Mouse (Mus musculus) right cerebral cortex, adult 18-20 months (tissue): ENCODE data around the gene Pms1.
A peak's percentile ranks its signal among the peaks of the same experiment; 100 is the strongest.
"Not testable (repeated sequence)": the region's sequence is repeated elsewhere in the genome, so short reads cannot be mapped to it uniquely, and the experiment has no call there.

Experiments used
- DNase-seq: peaks from one replicate; pipeline ENCODE4 v3.0.0; 2022; ENCODE audit warnings: mixed read lengths

Gene Pms1

DNA sequence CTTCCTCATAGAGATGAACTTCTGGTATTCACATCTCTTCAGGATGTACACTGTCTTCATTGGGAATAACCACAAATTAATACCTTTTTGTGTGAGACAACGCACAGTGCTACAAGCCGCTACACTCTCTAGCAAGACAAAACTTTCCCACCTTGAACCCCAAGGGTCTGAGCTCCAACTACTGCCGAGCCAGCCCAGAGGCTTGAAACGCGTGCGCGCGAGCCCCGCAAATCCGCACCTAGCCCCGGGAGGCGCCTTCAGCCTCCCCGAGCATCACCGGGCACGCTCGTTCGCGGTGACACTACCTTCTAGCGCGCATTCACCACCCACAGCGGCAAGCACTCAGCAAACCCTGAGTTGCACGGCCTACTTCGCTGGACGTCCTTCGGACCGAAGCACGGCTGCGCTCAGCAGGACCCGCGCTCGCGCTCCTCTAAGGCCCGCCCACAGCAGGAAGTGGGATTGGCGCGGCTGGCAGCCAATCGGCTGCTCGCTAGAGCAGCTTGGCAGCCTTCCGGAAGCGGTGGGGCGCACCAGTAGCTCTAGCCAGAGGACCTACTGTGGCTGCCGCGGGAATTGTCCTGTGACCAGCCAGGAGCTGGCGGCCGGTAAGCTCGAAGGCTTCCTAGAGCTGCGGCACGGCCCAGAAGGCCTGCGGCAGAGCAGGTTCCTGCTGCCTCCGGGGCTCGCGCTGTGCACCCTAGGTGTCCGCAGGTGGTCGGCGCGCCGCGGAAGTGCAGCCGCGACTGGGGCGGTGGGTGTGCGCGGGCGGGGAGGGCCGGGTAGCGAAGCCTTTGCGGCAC is at the start of gene Pms1, which contains the start of the genes Ormdl1 and Gm28778:
Pms1 (minus strand) TSS at position 438 of the 803 bp plus-strand sequence.
Ormdl1 (plus strand) TSS at position 515 of the 803 bp plus-strand sequence.
Gm28778 (plus strand) TSS at position 531 of the 803 bp plus-strand sequence.
- peak; percentile 96 for DNase-seq

DNA sequence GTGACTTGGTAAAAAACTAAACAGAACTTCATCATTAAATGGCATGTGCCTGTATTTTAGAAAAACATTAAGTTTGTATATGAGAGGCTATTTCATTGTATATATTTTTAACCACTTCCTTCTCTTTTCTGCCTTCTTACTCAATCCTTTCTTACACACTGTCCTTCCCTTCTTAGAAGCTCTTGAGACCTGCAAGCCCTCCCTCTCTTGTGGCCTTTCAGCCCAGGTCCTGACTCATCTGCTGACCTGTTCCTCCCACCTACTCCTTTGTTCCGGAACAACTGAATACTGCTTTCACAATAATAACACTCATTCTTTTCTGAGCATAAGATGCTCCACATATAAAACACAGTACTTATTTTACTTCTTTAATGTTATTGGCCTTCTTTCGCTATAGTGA is 44.3 kb upstream of the Pms1 start:
- no peak for DNase-seq

DNA sequence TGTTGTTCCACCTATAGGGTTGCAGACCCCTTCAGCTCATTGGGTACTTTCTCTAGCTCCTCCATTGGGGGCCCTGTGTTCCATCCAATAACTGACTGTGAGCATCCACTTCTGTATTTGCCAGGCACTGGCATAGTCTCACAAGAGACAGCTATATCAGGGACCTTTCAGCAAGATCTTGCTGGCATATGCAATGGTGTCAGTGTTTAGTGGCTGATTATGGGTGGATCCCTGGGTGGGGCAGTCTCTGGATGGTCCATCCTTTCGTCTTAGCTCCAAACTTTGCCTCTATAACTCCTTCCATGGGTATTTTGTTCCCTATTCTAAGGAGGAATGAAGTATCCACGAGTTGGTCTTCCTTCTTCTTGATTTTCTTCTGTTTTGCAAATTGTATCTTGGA is 40.6 kb upstream of the Pms1 start:
- not testable (repeated sequence) for DNase-seq

DNA sequence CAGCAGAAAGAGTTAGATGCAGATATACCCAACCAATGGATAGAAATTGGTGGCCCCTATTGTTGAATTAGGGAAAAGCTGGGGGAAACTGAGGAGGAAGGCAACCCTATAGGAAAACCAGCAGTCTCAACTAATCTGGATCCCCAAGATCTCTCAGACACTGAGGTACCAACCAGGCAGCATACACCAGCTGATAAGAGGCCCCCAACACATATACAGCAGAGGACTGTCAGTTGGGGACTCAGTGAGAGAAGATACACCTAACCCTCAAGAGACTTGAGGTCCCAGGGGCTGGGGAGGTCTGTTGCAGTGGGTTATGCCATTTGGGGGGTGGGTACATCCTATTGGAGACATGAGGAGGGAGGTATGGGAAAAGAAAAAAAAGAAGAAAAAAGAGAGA is 38.6 kb upstream of the Pms1 start:
- DNase-seq = no peak

DNA sequence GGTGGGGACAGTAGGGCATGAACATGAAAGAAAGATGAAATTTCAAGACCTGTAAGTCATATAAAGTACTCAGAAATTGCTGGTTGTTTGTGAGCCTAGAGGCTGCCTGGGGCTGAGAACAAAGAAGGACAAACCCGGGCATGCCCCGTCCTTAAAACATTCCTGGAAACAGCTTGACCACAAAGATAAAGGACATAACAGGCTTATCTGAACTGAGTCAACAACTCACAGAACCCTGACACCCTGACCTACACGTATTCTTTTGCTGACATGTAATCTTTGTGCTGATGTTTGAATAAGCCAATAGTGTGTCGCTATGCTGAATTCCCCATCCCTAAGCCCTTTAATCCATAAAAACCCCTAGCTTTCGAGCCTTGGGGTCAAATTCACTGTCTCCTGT is 36.7 kb upstream of the Pms1 start:
- DNase-seq = not testable (repeated sequence)

- no peak for DNase-seq
Measured at GRCm38 (mm10) chr1:53324827-53325494, 28.1 kb upstream of the Pms1 start.

DNA sequence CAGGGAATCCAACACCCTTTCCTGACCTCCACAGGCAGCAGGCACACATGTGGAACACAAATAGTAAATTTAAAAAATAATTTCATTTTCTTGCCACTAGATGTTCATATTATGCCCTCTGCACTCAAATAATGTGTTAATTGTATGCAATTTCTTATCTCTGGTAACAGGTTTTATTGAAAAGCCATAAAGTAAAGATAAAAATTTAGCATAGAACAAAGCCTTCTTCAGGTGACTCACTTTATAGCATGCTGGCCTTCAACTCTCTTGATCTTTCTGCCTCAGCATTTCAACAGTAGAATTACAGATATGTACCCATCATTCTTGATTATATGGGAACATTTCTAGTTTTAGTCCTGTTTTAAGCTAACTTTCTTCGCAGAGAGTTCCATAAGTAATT is 27.5 kb upstream of the Pms1 start:
- DNase-seq = no peak

DNA sequence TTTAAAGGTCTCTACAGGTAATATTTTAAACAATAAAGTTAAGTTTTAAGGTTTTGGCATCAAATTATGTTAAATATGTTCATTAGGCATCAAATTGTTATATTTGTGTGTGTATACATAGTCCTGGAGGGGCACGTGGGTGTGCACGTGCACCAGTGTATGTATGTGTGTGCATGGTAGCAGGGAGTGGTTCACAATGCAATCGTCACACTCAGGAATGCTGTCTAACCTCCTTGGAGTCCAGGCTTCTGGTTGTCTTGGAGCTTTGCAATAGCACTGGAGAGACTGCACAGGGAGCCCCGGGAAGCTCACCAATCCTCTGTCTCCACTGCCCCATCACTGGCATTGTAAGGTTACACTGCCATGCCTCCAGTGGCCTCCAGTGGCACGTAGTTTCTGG is 26.4 kb upstream of the Pms1 start:
- DNase-seq = no peak

DNA sequence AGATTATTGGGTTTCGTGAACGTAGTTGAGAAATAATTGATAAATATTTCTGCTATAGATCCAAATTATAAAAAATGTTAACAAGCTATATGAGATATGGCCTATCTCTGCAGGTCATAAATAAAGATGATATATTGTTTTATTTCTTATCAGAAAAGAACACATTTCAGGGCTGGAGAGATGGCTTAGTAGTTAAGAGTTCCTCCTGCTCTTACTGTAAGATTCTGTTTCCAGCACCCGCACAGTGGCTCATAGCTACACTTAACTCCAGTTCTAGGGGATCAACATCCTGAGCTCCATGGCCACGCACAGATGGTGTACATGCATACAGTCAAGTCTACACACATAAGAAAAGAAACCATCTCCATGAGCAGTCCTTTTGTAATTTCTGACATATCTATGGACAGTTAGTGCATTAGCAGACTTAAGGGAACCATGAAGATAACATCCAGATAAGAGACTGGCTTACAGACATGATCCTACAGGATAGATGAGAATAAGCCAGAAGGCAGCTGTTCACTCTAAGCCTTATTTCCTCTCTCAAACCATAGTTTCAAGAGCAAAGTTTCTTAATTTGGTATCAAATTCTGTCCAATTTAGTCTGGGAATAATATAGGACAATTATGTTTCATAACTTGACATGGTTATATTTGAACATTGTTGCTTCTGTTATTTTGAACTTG is 25.0 kb upstream of the Pms1 start:
- no peak for DNase-seq

DNA sequence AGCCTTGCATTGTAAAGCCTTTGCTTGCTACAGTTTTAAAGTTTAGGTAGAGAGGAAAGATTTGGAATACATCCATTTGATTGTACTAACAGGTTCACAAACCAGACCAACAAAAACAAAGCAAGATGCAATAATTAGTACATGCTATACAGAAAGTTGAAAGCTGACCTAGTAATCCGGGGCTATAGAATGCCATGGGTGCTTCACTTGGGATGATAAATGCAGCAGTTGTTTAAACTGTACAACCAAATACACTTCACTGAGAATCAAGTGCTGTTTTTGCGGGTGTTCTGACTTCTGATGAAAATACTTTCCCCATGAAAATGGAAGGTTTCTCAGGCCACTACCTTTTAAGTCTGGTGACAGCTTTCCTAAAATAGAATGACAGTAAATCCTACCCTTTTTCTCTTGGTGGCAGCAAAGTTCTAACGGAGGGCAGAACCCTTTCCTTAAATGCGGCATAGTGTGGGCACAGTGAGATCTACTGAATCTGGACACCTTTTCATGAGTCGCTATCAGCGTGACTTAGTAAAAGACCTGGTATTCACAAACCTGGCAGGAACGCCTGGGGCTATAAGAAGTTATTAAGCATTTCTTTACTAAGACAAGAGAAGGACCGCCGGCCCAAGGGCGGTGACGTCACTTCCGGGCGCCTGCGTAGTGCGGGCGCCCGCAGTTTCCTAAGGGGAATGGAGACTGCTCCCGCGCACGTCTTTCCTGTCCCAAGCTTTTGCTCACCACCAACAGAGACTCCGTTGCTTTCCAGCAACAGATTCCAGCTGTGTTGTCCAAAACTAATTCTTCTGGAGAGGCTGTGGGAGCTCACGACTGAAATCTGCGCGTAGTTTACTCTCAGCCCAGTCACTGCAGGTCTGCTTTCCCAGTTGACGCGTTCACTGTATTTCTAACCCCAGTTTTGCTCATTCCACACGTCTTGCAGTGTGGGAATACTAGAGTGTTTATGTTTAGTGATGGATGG is 16.5 kb upstream of the Pms1 start, which contains the start of gene Osgepl1:
Osgepl1 (plus strand) TSS at position 636 of the 979 bp plus-strand sequence.
- peak; percentile 88 for DNase-seq

DNA sequence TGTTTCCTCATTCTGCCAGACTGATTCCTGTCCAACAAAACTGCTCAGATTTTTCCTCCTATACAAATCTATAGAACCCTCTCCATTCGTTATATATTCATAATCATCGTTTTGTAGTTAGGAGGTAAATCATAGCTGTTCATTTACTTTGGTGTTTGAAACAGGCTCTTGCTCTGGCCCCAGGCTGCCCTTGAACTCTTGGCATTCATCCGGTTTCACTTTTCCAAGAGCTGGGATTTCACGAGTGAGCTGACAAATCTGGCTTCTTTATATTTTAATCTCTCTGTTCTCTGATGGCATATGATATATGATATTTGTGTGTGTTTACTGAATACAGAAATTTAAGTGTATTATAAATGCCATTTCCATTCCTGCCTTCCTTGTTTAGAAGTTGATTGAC is 3.7 kb upstream of the Pms1 start:
- DNase-seq = no peak

DNA sequence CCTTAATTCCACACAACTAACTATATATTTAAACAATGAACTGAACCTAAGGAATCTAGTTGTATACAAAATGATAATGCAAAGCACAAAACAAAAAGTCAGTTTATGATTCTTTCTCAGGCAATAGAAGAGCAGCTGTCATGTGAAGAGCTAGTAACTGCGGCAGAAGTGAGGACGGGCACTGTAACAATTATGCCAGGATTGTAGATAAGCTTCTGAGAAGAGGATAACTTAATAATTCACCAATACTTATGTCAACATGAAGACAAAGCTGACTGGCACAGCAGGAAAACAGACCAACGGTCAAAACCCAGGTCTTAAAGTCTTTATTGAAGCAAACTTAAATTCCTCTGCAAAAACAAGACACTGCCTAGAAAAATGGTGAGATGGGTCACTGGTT is 5.6 kb downstream of the Pms1 start:
- no peak for DNase-seq

- DNase-seq = peak; percentile 16
Measured at GRCm38 (mm10) chr1:53272646-53273045, 24.2 kb downstream of the Pms1 start.

DNA sequence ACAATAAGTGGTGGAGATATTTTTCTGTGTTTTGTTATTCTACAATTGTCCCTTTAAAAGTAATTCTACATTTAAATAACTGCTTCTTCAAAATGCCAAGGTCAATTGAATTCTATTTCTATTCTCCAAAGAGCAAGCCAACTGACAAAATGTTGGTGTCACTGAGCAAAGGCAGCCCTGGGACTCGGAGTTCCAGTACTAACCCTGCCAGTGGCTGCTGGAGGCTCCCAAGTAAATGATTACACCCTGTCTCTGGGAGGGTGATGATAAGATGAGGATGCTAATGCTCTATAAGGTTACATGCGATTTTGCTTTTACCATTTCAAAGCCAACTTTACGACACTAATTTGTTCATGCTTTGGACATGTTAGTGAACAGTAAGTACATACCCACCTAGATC is 26.9 kb downstream of the Pms1 start:
- no peak for DNase-seq

DNA sequence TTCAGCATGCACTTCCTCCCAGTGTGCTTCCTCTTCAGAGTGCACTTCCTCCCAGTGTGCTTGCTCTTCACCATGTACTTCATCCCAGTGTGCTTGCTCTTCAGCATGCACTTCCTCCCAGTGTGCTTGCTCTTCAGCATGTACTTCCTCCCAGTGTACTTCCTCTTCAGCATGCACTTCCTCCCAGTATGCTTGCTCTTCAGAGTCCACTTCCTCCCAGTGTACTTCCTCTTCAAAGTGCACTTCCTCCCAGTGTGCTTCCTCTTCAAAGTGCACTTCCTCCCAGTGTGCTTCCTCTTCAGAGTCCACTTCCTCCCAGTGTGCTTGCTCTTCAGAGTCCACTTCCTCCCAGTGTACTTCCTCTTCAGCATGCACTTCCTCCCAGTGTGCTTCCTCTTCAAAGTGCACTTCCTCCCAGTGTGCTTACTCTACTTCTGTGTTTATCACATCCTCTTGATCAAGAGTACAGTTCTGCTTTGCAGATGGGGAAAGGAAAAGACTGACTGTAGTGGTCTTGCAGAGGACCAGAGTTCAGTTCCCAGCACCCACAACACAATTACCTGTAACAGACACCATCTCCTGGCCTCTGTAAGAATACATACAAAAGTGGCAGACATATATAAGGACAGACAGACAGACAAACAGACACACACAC is 31.7 kb downstream of the Pms1 start:
- not testable (repeated sequence) for DNase-seq

DNA sequence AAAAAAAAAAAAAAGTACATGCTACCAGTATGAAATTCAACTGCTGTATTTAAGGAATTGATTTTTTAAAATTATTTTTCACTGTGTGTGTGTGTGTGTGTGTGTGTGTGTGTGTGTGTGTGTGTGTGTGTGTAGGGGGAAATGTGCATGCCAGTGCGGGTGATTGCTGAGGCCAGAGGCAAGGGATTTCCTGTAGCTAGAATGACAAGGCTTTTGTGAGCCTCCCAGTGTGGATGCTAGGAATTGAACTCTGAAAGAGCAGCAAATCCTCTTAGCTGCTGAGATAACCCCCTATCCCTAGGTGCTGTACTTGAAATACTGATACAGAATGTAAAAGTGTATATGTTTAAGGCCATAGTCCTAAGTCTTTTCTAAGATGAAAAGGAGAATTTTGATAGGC is 70.8 kb downstream of the Pms1 start:
- no peak for DNase-seq

GRCm38 (mm10) chr1:53225616-53226015 is 71.2 kb downstream of the Pms1 start:
- peak; percentile 9 for DNase-seq

- no peak for DNase-seq
Measured at GRCm38 (mm10) chr1:53224775-53225174, 72.0 kb downstream of the Pms1 start.

DNA sequence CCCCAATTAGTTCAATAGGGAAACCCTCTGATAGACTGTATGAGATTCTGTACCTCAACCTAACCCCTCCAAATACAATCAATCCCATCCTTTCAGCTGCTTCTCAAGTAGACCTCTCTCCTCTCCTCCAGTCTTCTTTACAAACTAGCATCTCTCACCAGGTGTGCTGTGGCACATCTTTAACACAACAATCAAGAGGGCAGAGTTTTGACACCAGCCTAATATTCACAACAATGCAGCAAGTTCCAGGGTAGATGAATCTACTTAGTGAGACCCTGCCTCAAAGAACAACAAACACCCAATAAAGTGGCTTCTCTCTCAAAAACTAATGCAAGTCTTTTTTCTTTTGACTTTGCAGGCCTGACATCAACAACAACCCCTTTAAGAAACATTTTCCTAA is 86.7 kb downstream of the Pms1 start:
- DNase-seq = no peak

DNA sequence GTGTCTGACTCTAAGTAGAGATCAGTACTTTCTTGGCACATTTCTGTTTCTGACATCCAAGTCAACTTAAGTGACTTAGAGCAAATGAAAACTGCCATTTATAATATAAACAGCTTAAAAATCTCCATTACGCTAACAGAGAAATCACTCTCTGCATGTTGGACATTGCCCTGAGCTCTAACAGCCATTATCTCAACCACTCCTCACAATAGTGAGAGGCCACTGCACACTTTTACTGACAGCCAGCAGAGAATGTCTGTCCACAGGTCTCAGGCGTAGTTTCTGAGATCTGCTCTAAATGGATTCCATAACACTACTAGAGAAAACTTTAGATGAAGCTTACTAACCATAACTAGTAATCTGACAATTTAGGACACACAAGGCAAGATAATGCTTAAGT is 92.9 kb downstream of the Pms1 start:
- no peak for DNase-seq

DNA sequence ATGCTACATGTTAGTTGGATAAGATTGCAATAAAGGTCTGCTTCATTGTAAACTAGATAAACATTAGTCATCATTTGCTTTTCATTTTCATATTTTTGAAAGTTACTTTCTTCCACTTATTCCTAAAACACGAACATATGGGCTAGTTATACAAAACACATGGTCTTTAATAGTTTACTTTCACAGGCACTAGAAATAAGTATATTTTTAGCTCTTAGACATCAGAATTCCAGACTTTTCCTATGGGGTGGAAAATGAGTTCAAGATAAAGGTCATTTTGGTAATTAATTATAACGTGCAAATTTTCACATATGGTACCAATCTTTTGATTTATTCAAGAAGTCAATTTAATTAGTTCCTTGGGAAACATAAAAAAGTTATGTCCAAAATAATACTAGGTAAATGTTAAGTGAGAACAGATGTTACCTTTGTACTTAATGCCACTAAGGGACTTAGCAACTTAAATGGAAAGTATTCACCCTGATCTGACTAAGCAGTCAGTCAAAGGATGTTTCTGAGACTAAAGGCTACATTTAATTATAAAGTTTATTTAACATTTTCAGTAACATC is 95.1 kb downstream of the Pms1 start:
- no peak for DNase-seq
